Mouse (Mus musculus): Measurements from ENCODE around the gene Pitpnm3.

Gene Pitpnm3

GRCm38 (mm10) chr11:72095994-72096393, 39.6 kb downstream of the Pitpnm3 start:
- no peak for ATAC-seq (ENCODE audit: low TSS enrichment)

- ATAC-seq (ENCODE audit: low TSS enrichment), result no peak
Observed at GRCm38 (mm10) chr11:72094442-72094841, 41.1 kb downstream of the Pitpnm3 start.

- ATAC-seq (ENCODE audit: low TSS enrichment), result no peak
Observed at GRCm38 (mm10) chr11:72092390-72092789, 43.2 kb downstream of the Pitpnm3 start.

- ATAC-seq (ENCODE audit: low TSS enrichment), result peak; percentile 68
Observed at GRCm38 (mm10) chr11:72086251-72087046, 49.1 kb downstream of the Pitpnm3 start.

GRCm38 (mm10) chr11:72084337-72084736, 51.2 kb downstream of the Pitpnm3 start:
- ATAC-seq (ENCODE audit: low TSS enrichment), result peak; percentile 55; the same call in 1 of the 2 replicates

- ATAC-seq (ENCODE audit: low TSS enrichment), result no peak
Observed at GRCm38 (mm10) chr11:72082601-72083000, 53.0 kb downstream of the Pitpnm3 start.

- ATAC-seq (ENCODE audit: low TSS enrichment), result no peak
Observed at GRCm38 (mm10) chr11:72080461-72080860, 55.1 kb downstream of the Pitpnm3 start.

- ATAC-seq (ENCODE audit: low TSS enrichment), result peak; percentile 25; the same call in 1 of the 2 replicates
Observed at GRCm38 (mm10) chr11:72078647-72079046, 56.9 kb downstream of the Pitpnm3 start.

- no peak for ATAC-seq (ENCODE audit: low TSS enrichment)
Observed at GRCm38 (mm10) chr11:72078056-72078455, 57.5 kb downstream of the Pitpnm3 start.

- ATAC-seq (ENCODE audit: low TSS enrichment), result peak; percentile 13; the same call in 1 of the 2 replicates
Observed at GRCm38 (mm10) chr11:72074230-72074629, 61.3 kb downstream of the Pitpnm3 start.

GRCm38 (mm10) chr11:72072331-72072905, 63.2 kb downstream of the Pitpnm3 start:
- ATAC-seq (ENCODE audit: low TSS enrichment), result no peak

- no peak for ATAC-seq (ENCODE audit: low TSS enrichment)
Observed at GRCm38 (mm10) chr11:72070733-72071132, 64.8 kb downstream of the Pitpnm3 start.

- peak; percentile 35; the same call in 1 of the 2 replicates for ATAC-seq (ENCODE audit: low TSS enrichment)
Observed at GRCm38 (mm10) chr11:72068026-72068425, 67.6 kb downstream of the Pitpnm3 start.

GRCm38 (mm10) chr11:72067326-72067725, 68.3 kb downstream of the Pitpnm3 start:
- ATAC-seq (ENCODE audit: low TSS enrichment), result no peak

- ATAC-seq (ENCODE audit: low TSS enrichment), result no peak
Observed at GRCm38 (mm10) chr11:72066330-72066729, 69.2 kb downstream of the Pitpnm3 start.

GRCm38 (mm10) chr11:72065103-72065502, 70.5 kb downstream of the Pitpnm3 start:
- ATAC-seq (ENCODE audit: low TSS enrichment), result 0 out of 2 replicates have a peak, but pooled peaks have one; percentile 8

- no peak for ATAC-seq (ENCODE audit: low TSS enrichment)
Observed at GRCm38 (mm10) chr11:72064414-72064813, 71.2 kb downstream of the Pitpnm3 start.

GRCm38 (mm10) chr11:72061093-72061620, 74.4 kb downstream of the Pitpnm3 start:
- ATAC-seq (ENCODE audit: low TSS enrichment), result no peak

- no peak for ATAC-seq (ENCODE audit: low TSS enrichment)
Observed at GRCm38 (mm10) chr11:72060416-72060815, 75.2 kb downstream of the Pitpnm3 start.

- ATAC-seq (ENCODE audit: low TSS enrichment), result no peak
Observed at GRCm38 (mm10) chr11:72057166-72057565, 78.4 kb downstream of the Pitpnm3 start.

GRCm38 (mm10) chr11:72055176-72055575, 80.4 kb downstream of the Pitpnm3 start:
- ATAC-seq (ENCODE audit: low TSS enrichment), result no peak

GRCm38 (mm10) chr11:72052636-72053035, 82.9 kb downstream of the Pitpnm3 start:
- peak; percentile 33; the same call in 1 of the 2 replicates for ATAC-seq (ENCODE audit: low TSS enrichment)

GRCm38 (mm10) chr11:72052221-72052620, 83.4 kb downstream of the Pitpnm3 start:
- ATAC-seq (ENCODE audit: low TSS enrichment), result no peak

Data from frontal cortex, adult (tissue).